Mouse (Mus musculus) neural tube, embryonic 14.5 days (tissue): ENCODE results near the gene Zfp318. TPM values are rescaled to one million over a fixed set of nuclear protein-coding genes. Genes with fewer than 3 reads are reported as not detected.

Experiments
- ATAC-seq: fragments of 200-750 bp; cut with Nextera tagmentation; 2 replicates; pipeline ENCODE4 v1.8.0; 2017; ENCODE audit warnings: low read depth, mild to moderate bottlenecking, moderate TSS enrichment, moderate library complexity
- H3K27ac ChIP-seq: fragments of 300-500 bp; sonication (generic); 2 replicates; pipeline ENCODE4 v1.5.1; 2014; ENCODE audit warnings: low read depth, mild to moderate bottlenecking, control low read depth, low read length, moderate library complexity, mixed read lengths
- H3K27me3 ChIP-seq: fragments of 300-500 bp; sonication (generic); 2 replicates; pipeline ENCODE4 v1.6.1; 2014; ENCODE audit warnings: low read length; ENCODE audit not compliant: control insufficient read depth, insufficient read depth
- H3K36me3 ChIP-seq: fragments of 300-500 bp; sonication (generic); 2 replicates; pipeline ENCODE4 v1.6.1; 2014; ENCODE audit warnings: low read length, mixed read lengths; ENCODE audit not compliant: control insufficient read depth, insufficient read depth
- H3K4me1 ChIP-seq: fragments of 300-500 bp; sonication (generic); 2 replicates; pipeline ENCODE4 v1.6.1; 2014; ENCODE audit warnings: low read length; ENCODE audit not compliant: control insufficient read depth, insufficient read depth
- H3K4me2 ChIP-seq: fragments of 300-500 bp; sonication (generic); 2 replicates; pipeline ENCODE4 v1.6.1; 2014; ENCODE audit warnings: mild to moderate bottlenecking, low read depth, low read length, control low read depth
- H3K4me3 ChIP-seq: fragments of 300-500 bp; sonication (generic); 2 replicates; pipeline ENCODE4 v1.5.1; 2014; ENCODE audit warnings: low read depth, low read length, control low read depth, mixed read lengths
- H3K9ac ChIP-seq: fragments of 300-500 bp; sonication (generic); replicated peaks from 2 replicates; pipeline ENCODE4 v1.6.1; 2014; ENCODE audit warnings: low read depth, mild to moderate bottlenecking, control low read depth, low read length, mixed read lengths
- H3K9me3 ChIP-seq: fragments of 300-500 bp; sonication (generic); 2 replicates; pipeline ENCODE4 v1.6.1; 2016; ENCODE audit warnings: low read length; ENCODE audit not compliant: control insufficient read depth
- WGBS: fragments of 180-500 bp; shearing (Covaris S2); extraction: QIAGEN DNeasy Blood & Tissue Kit; methylation state at CpG from one replicate; pipeline ENCODE4 v1.1.7; 2014; 5-methylcytosine and 5-hydroxymethylcytosine counted together
- polyA plus RNA-seq: library from polyadenylated mRNA; unstranded; fragments of >200 nt; fragmentation: Nextera tagmentation; extraction: Ambion mirVana; gene quantifications from 2 replicates; pipeline ENCODE4 v1.2.1, GENCODE M21; 2014

Zfp318 gene
- polyA plus RNA-seq, 1 experiment from 2014 or later: 32.5 TPM

GRCm38 (mm10) chr17:46394631-46395030 is 11.1 kb downstream of the Zfp318 start:
- no peaks in the 10 kb centered on the region for H3K4me1 ChIP-seq
- no peak for ATAC-seq
- no peak overlapping the region for H3K27ac ChIP-seq
- no peak overlapping the region for H3K4me2 ChIP-seq
- no peak overlapping the region for H3K9ac ChIP-seq
- no peaks in the 10 kb centered on the region for H3K27me3 ChIP-seq
- no peaks in the 10 kb centered on the region for H3K9me3 ChIP-seq
- no peak overlapping the region for H3K4me3 ChIP-seq
- peaks cover 19% of the 10 kb centered on the region for H3K36me3 ChIP-seq
- WGBS: 96% methylated on average over 1 of the region's 1 CpGs

GRCm38 (mm10) chr17:46408478-46408877 is 24.9 kb downstream of the Zfp318 start:
- Histone ChIP-seq H3K4me2 (no peak overlapping the region), H3K4me1 (no peaks in the 10 kb centered on the region), H3K4me3 (no peak overlapping the region), H3K9me3 (no peaks in the 10 kb centered on the region), H3K27ac (no peak overlapping the region), H3K36me3 (peaks cover 52% of the 10 kb centered on the region), H3K27me3 (no peaks in the 10 kb centered on the region), H3K9ac (no peak overlapping the region)
- 26% methylated on average over 3 of the region's 3 CpGs for WGBS
- no peak for ATAC-seq

- H3K36me3 ChIP-seq: peaks cover 12% of the 10 kb centered on the region; the same call in 1 of the 2 replicates
- H3K9ac ChIP-seq: no peak overlapping the region
- no peak overlapping the region for H3K4me2 ChIP-seq
- no peaks in the 10 kb centered on the region for H3K4me1 ChIP-seq
- H3K27me3 ChIP-seq: no peaks in the 10 kb centered on the region
- 74% methylated on average over 5 of the region's 5 CpGs for WGBS
- H3K9me3 ChIP-seq: no peaks in the 10 kb centered on the region
- H3K4me3 ChIP-seq: no peak overlapping the region
- ATAC-seq: no peak
- no peak overlapping the region for H3K27ac ChIP-seq
These were observed 35.1 kb downstream of the Zfp318 start for GRCm38 (mm10) chr17:46418628-46419027.

- no peak overlapping the region for H3K27ac ChIP-seq
- no peak for ATAC-seq
- no peaks in the 10 kb centered on the region for H3K4me1 ChIP-seq
- H3K36me3 ChIP-seq: peaks cover 4% of the 10 kb centered on the region; the same call in 1 of the 2 replicates
- H3K27me3 ChIP-seq: no peaks in the 10 kb centered on the region
- H3K9me3 ChIP-seq: no peaks in the 10 kb centered on the region
- H3K4me2 ChIP-seq: no peak overlapping the region
- H3K9ac ChIP-seq: no peak overlapping the region
- H3K4me3 ChIP-seq: no peak overlapping the region
These were observed 36.2 kb downstream of the Zfp318 start for GRCm38 (mm10) chr17:46419717-46420116.

- Histone ChIP-seq H3K27me3 (no peaks in the 10 kb centered on the region), H3K4me2 (no peak overlapping the region), H3K4me3 (no peak overlapping the region), H3K9ac (no peak overlapping the region), H3K9me3 (no peaks in the 10 kb centered on the region), H3K27ac (no peak overlapping the region), H3K4me1 (no peaks in the 10 kb centered on the region), H3K36me3 (no peaks in the 10 kb centered on the region; the same call in 1 of the 2 replicates)
- no peak for ATAC-seq
These were observed 43.0 kb downstream of the Zfp318 start for GRCm38 (mm10) chr17:46426496-46426895.

GRCm38 (mm10) chr17:46428761-46429414 is 45.4 kb downstream of the Zfp318 start, which contains the start of gene Crip3:
Gene Crip3 (plus strand): TSS chr17:46428926.
- Histone ChIP-seq H3K4me2 (peak within 1 kb of the TSS; percentile 18; the same call in 1 of the 2 replicates), H3K9me3 (no peaks in the 10 kb centered on the region), H3K27me3 (no peaks in the 10 kb centered on the region), H3K27ac (no peak within 1 kb of the TSS), H3K9ac (no peak within 1 kb of the TSS), H3K36me3 (no peaks in the 10 kb centered on the region), H3K4me1 (no peaks in the 10 kb centered on the region), H3K4me3 (no peak within 1 kb of the TSS)
- 13% methylated on average over 17 of the region's 18 CpGs for WGBS
- no peak for ATAC-seq

GRCm38 (mm10) chr17:46433627-46434026 is 50.1 kb downstream of the Zfp318 start:
- Histone ChIP-seq H3K9me3 (no peaks in the 10 kb centered on the region), H3K4me2 (0 out of 2 replicates have a peak overlapping the region, but pooled peaks have one; percentile 18), H3K4me3 (no peak overlapping the region), H3K9ac (no peak overlapping the region), H3K27me3 (no peaks in the 10 kb centered on the region), H3K27ac (no peak overlapping the region), H3K4me1 (no peaks in the 10 kb centered on the region), H3K36me3 (no peaks in the 10 kb centered on the region)
- peak; percentile 36; the same call in 1 of the 2 replicates for ATAC-seq
- WGBS: 2% methylated on average over 17 of the region's 17 CpGs

GRCm38 (mm10) chr17:46436672-46437366 is 53.3 kb downstream of the Zfp318 start:
- Histone ChIP-seq H3K4me2 (no peak overlapping the region), H3K27ac (no peak overlapping the region), H3K9me3 (no peaks in the 10 kb centered on the region), H3K9ac (no peak overlapping the region), H3K4me1 (no peaks in the 10 kb centered on the region), H3K36me3 (no peaks in the 10 kb centered on the region), H3K4me3 (no peak overlapping the region), H3K27me3 (no peaks in the 10 kb centered on the region)
- 26% methylated on average over 23 of the region's 23 CpGs for WGBS
- peak; percentile 69 for ATAC-seq

- H3K9ac ChIP-seq: no peak within 1 kb of the TSS
- H3K4me2 ChIP-seq: no peak within 1 kb of the TSS
- no peak for ATAC-seq
- no peaks in the 10 kb centered on the region for H3K9me3 ChIP-seq
- no peak within 1 kb of the TSS for H3K4me3 ChIP-seq
- WGBS: 75% methylated on average over 4 of the region's 4 CpGs
- 0 out of 2 replicates have a peak, but pooled peaks cover 4% of the 10 kb centered on the region for H3K27me3 ChIP-seq
- no peaks in the 10 kb centered on the region for H3K4me1 ChIP-seq
- no peak within 1 kb of the TSS for H3K27ac ChIP-seq
- no peaks in the 10 kb centered on the region for H3K36me3 ChIP-seq
These were observed 54.9 kb downstream of the Zfp318 start, which contains the start of gene Slc22a7 for GRCm38 (mm10) chr17:46438298-46438873. Gene Slc22a7 (minus strand): TSS chr17:46438457.
